Mouse (Mus musculus) small intestine, adult 2 months (tissue): Measurements from ENCODE around the gene Rdx.

ENCODE experiments used
- CTCF ChIP-seq: fragments of 200-500 bp; IDR thresholded peaks from 2 replicates; pipeline ENCODE4 v1.5.1; 2012; ENCODE audit warnings: low read depth, mild to moderate bottlenecking, control low read depth, inconsistent platforms, low read length, moderate library complexity, mixed read lengths; ENCODE audit not compliant: insufficient replicate concordance, insufficient read length; ENCODE audit errors: extremely low read depth
- POLR2A ChIP-seq: fragments of 200-500 bp; IDR thresholded peaks from 2 replicates; pipeline ENCODE4 v1.6.1; 2012; ENCODE audit warnings: low read depth, mild to moderate bottlenecking, control low read depth, inconsistent platforms, low read length, moderate library complexity

- TF ChIP-seq CTCF (no peak), POLR2A (no peak)
These were observed 47.6 kb downstream of the Rdx start for GRCm38 (mm10) chr9:52094471-52094980.
